Comparison of ENCODE assay signal across 14 mouse cellular contexts in genomic region chr9:105696818-105697564, GRCm38 (mm10). TPM values are rescaled to one million over a fixed set of nuclear protein-coding genes. Genes with fewer than 3 reads are reported as not detected.
DNase-seq lines count a peak whose midpoint lies in the region; ATAC-seq and TF ChIP-seq lines count a peak whose summit lies in the region.
"Had no signal": no experiment of that assay in that cellular context is flagged by ENCODE, and none has a peak within 500 bp of the region (broad histone marks: within the 10 kb centered on the region; RNA-seq: fewer than 3 reads in every experiment).

No protein-coding gene starts in this region.

- TF ChIP-seq CTCF in lung, embryonic 14.5 days (IDR thresholded peaks at IDR 0.05; ENCODE audit: low read depth), result no peak
- no peak for TF ChIP-seq CTCF in MEL (IDR thresholded peaks at IDR 0.05 in 2 of 3, conservative IDR thresholded peaks at IDR 0.05 in 1 of 3; ENCODE audit: control insufficient read depth in 1 of 3, insufficient read depth in 1 of 3, low read depth in 2 of 3, low read length in 3 of 3, poor library complexity in 1 of 3, severe bottlenecking in 1 of 3)

- peaks cover 11% of the 10 kb centered on the region for H3K27me3 ChIP-seq in heart, embryonic 13.5 days (replicated peaks)
- H3K27me3 ChIP-seq in lung, embryonic 14.5 days (ENCODE audit: insufficient read depth, low read length), result no peaks in the 10 kb centered on the region
- H3K27me3 ChIP-seq in MEL (ENCODE audit: control insufficient read depth in 1 of 2, insufficient read depth in 2 of 2, low read length in 2 of 2), result no peaks in the 10 kb centered on the region
- H3K27me3 ChIP-seq: embryonic facial prominence, embryonic 13.5 days; forebrain, embryonic 15.5 days; liver, embryonic 12.5 days had no signal

- H3K79me2 ChIP-seq in MEL (ENCODE audit: control insufficient read depth, insufficient read depth, low read length, poor library complexity), result no peaks in the 10 kb centered on the region

- no peak overlapping the region for H3K4me3 ChIP-seq in heart, embryonic 13.5 days
- no peak overlapping the region for H3K4me3 ChIP-seq in lung, embryonic 14.5 days (ENCODE audit: low read depth, low read length)
- H3K4me3 ChIP-seq in MEL (ENCODE audit: control insufficient read depth in 1 of 2, insufficient read depth in 1 of 2, low read depth in 2 of 2, low read length in 2 of 2), result no peak overlapping the region
- H3K4me3 ChIP-seq: embryonic facial prominence, embryonic 13.5 days; forebrain, embryonic 15.5 days; liver, embryonic 12.5 days had no signal

- DNase-seq in heart, postnatal 36 days, result no peak
- DNase-seq in lung, embryonic 14.5 days, result peak; percentile 63
- DNase-seq in lung, postnatal 4 days, result no peak
- no peak for DNase-seq in MEL (ENCODE audit: low read depth, low spot score)
- DNase-seq in adrenal gland, postnatal 36 days, result peak; percentile 61 to 66
- no peak for DNase-seq in cerebellum, adult 11-12 months
- no peak for DNase-seq in B cell, adult 2 months
- DNase-seq: cerebellum, postnatal 14 days; gastrocnemius, postnatal 36 days; retina, postnatal 1 day had no signal

- no peaks in the 10 kb centered on the region for H3K9me3 ChIP-seq in heart, embryonic 13.5 days
- no peaks in the 10 kb centered on the region for H3K9me3 ChIP-seq in lung, embryonic 14.5 days (ENCODE audit: low read depth, low read length)
- H3K9me3 ChIP-seq in MEL (replicated peaks; ENCODE audit: insufficient read depth, low read length), result no peaks in the 10 kb centered on the region
- H3K9me3 ChIP-seq: embryonic facial prominence, embryonic 13.5 days; forebrain, embryonic 15.5 days; liver, embryonic 12.5 days had no signal

- intact Hi-C loops in heart, postnatal 36 days (cut with DNase I), result no loop called here

- H3K27ac ChIP-seq in heart, embryonic 13.5 days (replicated peaks), result peak overlapping the region; percentile 88
- H3K27ac ChIP-seq in lung, embryonic 14.5 days (ENCODE audit: low read depth), result no peak overlapping the region; the same call in 1 of the 2 replicates
- no peak overlapping the region for H3K27ac ChIP-seq in MEL (ENCODE audit: control insufficient read depth, low read depth, low read length)
- H3K27ac ChIP-seq: embryonic facial prominence, embryonic 13.5 days; forebrain, embryonic 15.5 days; liver, embryonic 12.5 days had no signal

- H3K9ac ChIP-seq in heart, embryonic 13.5 days, result no peak overlapping the region
- no peak overlapping the region for H3K9ac ChIP-seq in lung, embryonic 14.5 days
- H3K9ac ChIP-seq in MEL (ENCODE audit: control insufficient read depth, low read depth, low read length, poor library complexity, severe bottlenecking), result no peak overlapping the region
- H3K9ac ChIP-seq: embryonic facial prominence, embryonic 13.5 days; forebrain, embryonic 15.5 days; liver, embryonic 12.5 days had no signal

- WGBS in heart, embryonic 13.5 days, result 64% methylated on average over 7 of the region's 7 CpGs
- WGBS in lung, embryonic 14.5 days, result 73% methylated on average over 7 of the region's 7 CpGs

- no peak for TF ChIP-seq RAD21 in MEL (IDR thresholded peaks at IDR 0.05; ENCODE audit: low read depth, low read length)

- no peak overlapping the region for H3K4me2 ChIP-seq in heart, embryonic 13.5 days
- no peak overlapping the region for H3K4me2 ChIP-seq in lung, embryonic 14.5 days
- H3K4me2 ChIP-seq: embryonic facial prominence, embryonic 13.5 days; forebrain, embryonic 15.5 days; liver, embryonic 12.5 days had no signal

- ATAC-seq in heart, embryonic 13.5 days (ENCODE audit: extremely low read depth, insufficient number of reproducible peaks, low FRiP score, low TSS enrichment), result no peak
- no peak for ATAC-seq in lung, embryonic 14.5 days (ENCODE audit: insufficient read depth)
- ATAC-seq: forebrain, embryonic 15.5 days; liver, embryonic 12.5 days had no signal

- H3K36me3 ChIP-seq in heart, embryonic 13.5 days, result no peaks in the 10 kb centered on the region
- H3K36me3 ChIP-seq in lung, embryonic 14.5 days (ENCODE audit: insufficient read depth), result no peaks in the 10 kb centered on the region
- H3K36me3 ChIP-seq in MEL (ENCODE audit: control insufficient read depth in 1 of 2, insufficient read depth in 2 of 2, low read length in 2 of 2), result no peaks in the 10 kb centered on the region
- H3K36me3 ChIP-seq: embryonic facial prominence, embryonic 13.5 days; forebrain, embryonic 15.5 days; liver, embryonic 12.5 days had no signal

- no peak for TF ChIP-seq POLR2A in MEL (IDR thresholded peaks at IDR 0.05; ENCODE audit: control insufficient read depth in 1 of 2, insufficient read depth in 1 of 2, low read depth in 1 of 2, low read length in 2 of 2, poor library complexity in 1 of 2)

- H3K4me1 ChIP-seq in heart, embryonic 13.5 days, result peaks cover 49% of the 10 kb centered on the region
- peaks cover 21% of the 10 kb centered on the region for H3K4me1 ChIP-seq in lung, embryonic 14.5 days (ENCODE audit: insufficient read depth)
- no peaks in the 10 kb centered on the region for H3K4me1 ChIP-seq in MEL (ENCODE audit: control insufficient read depth in 1 of 2, insufficient read depth in 2 of 2, low read length in 2 of 2)
- H3K4me1 ChIP-seq: liver, embryonic 12.5 days had no signal

- no peak for TF ChIP-seq EP300 in MEL (IDR thresholded peaks at IDR 0.05; ENCODE audit: low read depth in 1 of 2, low read length in 2 of 2)

TF ChIP-seq in MEL, 35 proteins besides CTCF, POLR2A, EP300 and RAD21:
- TF ChIP-seq MAFK (IDR thresholded peaks at IDR 0.05; ENCODE audit: borderline replicate concordance, low read depth, low read length), result peak; percentile 59; the same call in 1 of the 2 replicates
- no peak for TF ChIP-seq MXI1 (IDR thresholded peaks at IDR 0.05; ENCODE audit: low read depth, low read length)
- no peak for TF ChIP-seq JUND (IDR thresholded peaks at IDR 0.05; ENCODE audit: low read depth, low read length)
- no peak for TF ChIP-seq ELF1 (IDR thresholded peaks at IDR 0.05; ENCODE audit: low read depth, low read length)
- TF ChIP-seq POLR2AphosphoS2 (IDR thresholded peaks at IDR 0.05; ENCODE audit: low read length), result no peak
- no peak for TF ChIP-seq GABPA (IDR thresholded peaks at IDR 0.05; ENCODE audit: low read depth, low read length)
- no peak for TF ChIP-seq TAL1 (IDR thresholded peaks at IDR 0.05; ENCODE audit: low read length)
- no peak for TF ChIP-seq ZMIZ1 (IDR thresholded peaks at IDR 0.05; ENCODE audit: low read depth, low read length)
- peak; percentile 22; the same call in 1 of the 2 replicates for TF ChIP-seq USF1 (IDR thresholded peaks at IDR 0.05; ENCODE audit: low read depth, low read length)
- no peak for TF ChIP-seq GATA1 (IDR thresholded peaks at IDR 0.05; ENCODE audit: low read depth, low read length)

RNA-seq across cellular contexts. Expression of gene Pik3r4, which starts 54.2 kb away (rescaled TPM):
- 12.9 and 15.2 TPM in 2 replicates for polyA plus RNA-seq in heart, embryonic 13.5 days (2015; fragmentation: Nextera tagmentation; extraction: Ambion mirVana)
- total RNA-seq in heart, postnatal 36 days (2021), result 10 to 100 TPM; 24.2 to 24.7 TPM
- polyA plus RNA-seq in lung, embryonic 14.5 days (2014; fragmentation: Nextera tagmentation; extraction: Ambion mirVana), result 24.5 and 25.1 TPM in 2 replicates
- total RNA-seq in MEL (2012; rRNA removed), result 6.6 and 8.4 TPM in 2 replicates
- polyA plus RNA-seq in MEL (2012; ENCODE audit: insufficient read depth in 1 of 2, insufficient read length in 2 of 2, low read depth in 1 of 2, low replicate concordance in 2 of 2, missing spikeins in 1 of 2), result 100 to 1,000 TPM in 1 of 2 experiments, 10 to 100 TPM in 1; 22.9 to 139 TPM
- 10 to 100 TPM; 31.4 to 36.8 TPM for total RNA-seq in adrenal gland, postnatal 36 days (2021)

Comparison
In these comparisons a context has a peak if more than half of its experiments do, and no peak if none do; other contexts are left out.
1. DNase-seq: peak in lung, embryonic 14.5 days (single experiment) and adrenal gland, postnatal 36 days (2 of 2); none in heart, postnatal 36 days (0 of 2), lung, postnatal 4 days (0 of 2), MEL (single experiment), cerebellum, adult 11-12 months (single experiment) and B cell, adult 2 months (0 of 2).